Mouse (Mus musculus): ENCODE measurements around the gene Sfmbt2. TPM values are rescaled to one million over a fixed set of nuclear protein-coding genes. Genes with fewer than 3 reads are reported as not detected.

Sfmbt2 gene
- polyA plus RNA-seq, 1 experiment from 2014 or later, result 7.7 TPM

GRCm38 (mm10) chr2:10389988-10390387 lies 19.7 kb downstream of the Sfmbt2 start:
- Histone ChIP-seq H3K4me3 (replicated peaks; ENCODE audit: low read length) (no peak overlapping the region), H3K27ac (no peak overlapping the region), H3K9ac (no peak overlapping the region), H3K36me3 (replicated peaks; ENCODE audit: control insufficient read depth, insufficient read depth) (no peaks in the 10 kb centered on the region), H3K27me3 (ENCODE audit: control insufficient read depth, insufficient read depth, low read length) (no peaks in the 10 kb centered on the region), H3K4me2 (replicated peaks) (no peak overlapping the region), H3K4me1 (replicated peaks; ENCODE audit: control insufficient read depth, insufficient read depth, low read length) (no peaks in the 10 kb centered on the region), H3K9me3 (ENCODE audit: control insufficient read depth, low read length) (no peaks in the 10 kb centered on the region)
- DNase-seq (ENCODE audit: low spot score), result no peak
- 86% methylated on average over 4 of the region's 4 CpGs for WGBS
- ATAC-seq (ENCODE audit: low FRiP score), result no peak

- Histone ChIP-seq H3K4me3 (replicated peaks; ENCODE audit: low read length) (no peak overlapping the region), H3K4me2 (replicated peaks) (no peak overlapping the region), H3K9ac (no peak overlapping the region), H3K36me3 (replicated peaks; ENCODE audit: control insufficient read depth, insufficient read depth) (no peaks in the 10 kb centered on the region), H3K27ac (no peak overlapping the region), H3K4me1 (replicated peaks; ENCODE audit: control insufficient read depth, insufficient read depth, low read length) (no peaks in the 10 kb centered on the region), H3K9me3 (ENCODE audit: control insufficient read depth, low read length) (no peaks in the 10 kb centered on the region), H3K27me3 (ENCODE audit: control insufficient read depth, insufficient read depth, low read length) (no peaks in the 10 kb centered on the region)
- 18% methylated on average over 7 of the region's 7 CpGs for WGBS
- DNase-seq (ENCODE audit: low spot score) (no peak), ATAC-seq (ENCODE audit: low FRiP score) (no peak)
Observed at GRCm38 (mm10) chr2:10390791-10391190, 20.5 kb downstream of the Sfmbt2 start.

- Histone ChIP-seq H3K9me3 (ENCODE audit: control insufficient read depth, low read length) (no peaks in the 10 kb centered on the region), H3K4me1 (replicated peaks; ENCODE audit: control insufficient read depth, insufficient read depth, low read length) (no peaks in the 10 kb centered on the region), H3K4me2 (replicated peaks) (no peak overlapping the region), H3K36me3 (replicated peaks; ENCODE audit: control insufficient read depth, insufficient read depth) (no peaks in the 10 kb centered on the region), H3K4me3 (replicated peaks; ENCODE audit: low read length) (no peak overlapping the region), H3K9ac (no peak overlapping the region), H3K27me3 (ENCODE audit: control insufficient read depth, insufficient read depth, low read length) (no peaks in the 10 kb centered on the region), H3K27ac (no peak overlapping the region)
- ATAC-seq (ENCODE audit: low FRiP score), result no peak
- no peak for DNase-seq (ENCODE audit: low spot score)
- 90% methylated on average over 11 of the region's 11 CpGs for WGBS
Observed at GRCm38 (mm10) chr2:10395143-10395542, 24.8 kb downstream of the Sfmbt2 start.

GRCm38 (mm10) chr2:10397790-10398189 lies 27.5 kb downstream of the Sfmbt2 start:
- H3K27me3 ChIP-seq (ENCODE audit: control insufficient read depth, insufficient read depth, low read length), result no peaks in the 10 kb centered on the region
- no peaks in the 10 kb centered on the region for H3K36me3 ChIP-seq (replicated peaks; ENCODE audit: control insufficient read depth, insufficient read depth)
- 83% methylated on average over 9 of the region's 9 CpGs for WGBS
- H3K9ac ChIP-seq, result no peak overlapping the region
- DNase-seq (ENCODE audit: low spot score) (no peak), ATAC-seq (ENCODE audit: low FRiP score) (no peak)
- H3K27ac ChIP-seq, result no peak overlapping the region
- H3K9me3 ChIP-seq (ENCODE audit: control insufficient read depth, low read length), result no peaks in the 10 kb centered on the region
- no peaks in the 10 kb centered on the region for H3K4me1 ChIP-seq (replicated peaks; ENCODE audit: control insufficient read depth, insufficient read depth, low read length)
- no peak overlapping the region for H3K4me2 ChIP-seq (replicated peaks)
- H3K4me3 ChIP-seq (replicated peaks; ENCODE audit: low read length), result no peak overlapping the region

- Histone ChIP-seq H3K27ac (no peak overlapping the region), H3K36me3 (replicated peaks; ENCODE audit: control insufficient read depth, insufficient read depth) (no peaks in the 10 kb centered on the region), H3K27me3 (ENCODE audit: control insufficient read depth, insufficient read depth, low read length) (no peaks in the 10 kb centered on the region), H3K4me1 (replicated peaks; ENCODE audit: control insufficient read depth, insufficient read depth, low read length) (no peaks in the 10 kb centered on the region), H3K9me3 (ENCODE audit: control insufficient read depth, low read length) (no peaks in the 10 kb centered on the region), H3K4me2 (replicated peaks) (no peak overlapping the region), H3K9ac (no peak overlapping the region), H3K4me3 (replicated peaks; ENCODE audit: low read length) (no peak overlapping the region)
- DNase-seq (ENCODE audit: low spot score), result no peak
- WGBS, result 11% methylated on average over 2 of the region's 2 CpGs
- ATAC-seq (ENCODE audit: low FRiP score), result no peak
Observed at GRCm38 (mm10) chr2:10406151-10406550, 35.8 kb downstream of the Sfmbt2 start.

- no peak for ATAC-seq (ENCODE audit: low FRiP score)
- no peaks in the 10 kb centered on the region for H3K9me3 ChIP-seq (ENCODE audit: control insufficient read depth, low read length)
- WGBS, result 52% methylated on average over 13 of the region's 13 CpGs
- no peak for DNase-seq (ENCODE audit: low spot score)
- H3K4me3 ChIP-seq (replicated peaks; ENCODE audit: low read length), result no peak overlapping the region
- H3K27me3 ChIP-seq (ENCODE audit: control insufficient read depth, insufficient read depth, low read length), result no peaks in the 10 kb centered on the region
- H3K36me3 ChIP-seq (replicated peaks; ENCODE audit: control insufficient read depth, insufficient read depth), result no peaks in the 10 kb centered on the region
- H3K4me1 ChIP-seq (replicated peaks; ENCODE audit: control insufficient read depth, insufficient read depth, low read length), result no peaks in the 10 kb centered on the region
- no peak overlapping the region for H3K9ac ChIP-seq
- H3K27ac ChIP-seq, result no peak overlapping the region
- H3K4me2 ChIP-seq (replicated peaks), result no peak overlapping the region
Observed at GRCm38 (mm10) chr2:10409422-10409821, 39.1 kb downstream of the Sfmbt2 start.

GRCm38 (mm10) chr2:10410069-10410468 lies 39.8 kb downstream of the Sfmbt2 start:
- Histone ChIP-seq H3K4me1 (replicated peaks; ENCODE audit: control insufficient read depth, insufficient read depth, low read length) (no peaks in the 10 kb centered on the region), H3K9me3 (ENCODE audit: control insufficient read depth, low read length) (no peaks in the 10 kb centered on the region), H3K9ac (no peak overlapping the region), H3K4me3 (replicated peaks; ENCODE audit: low read length) (no peak overlapping the region), H3K27ac (no peak overlapping the region), H3K36me3 (replicated peaks; ENCODE audit: control insufficient read depth, insufficient read depth) (no peaks in the 10 kb centered on the region), H3K4me2 (replicated peaks) (no peak overlapping the region), H3K27me3 (ENCODE audit: control insufficient read depth, insufficient read depth, low read length) (no peaks in the 10 kb centered on the region)
- WGBS, result 81% methylated on average over 5 of the region's 5 CpGs
- ATAC-seq (ENCODE audit: low FRiP score) (no peak), DNase-seq (ENCODE audit: low spot score) (no peak)

GRCm38 (mm10) chr2:10420944-10421420 lies 50.7 kb downstream of the Sfmbt2 start:
- no peaks in the 10 kb centered on the region for H3K9me3 ChIP-seq (ENCODE audit: control insufficient read depth, low read length)
- no peaks in the 10 kb centered on the region for H3K27me3 ChIP-seq (ENCODE audit: control insufficient read depth, insufficient read depth, low read length)
- no peak overlapping the region for H3K4me2 ChIP-seq (replicated peaks)
- H3K27ac ChIP-seq, result no peak overlapping the region
- 59% methylated on average over 6 of the region's 6 CpGs for WGBS
- no peak overlapping the region for H3K4me3 ChIP-seq (replicated peaks; ENCODE audit: low read length)
- no peak for DNase-seq (ENCODE audit: low spot score)
- no peak for ATAC-seq (ENCODE audit: low FRiP score)
- no peaks in the 10 kb centered on the region for H3K36me3 ChIP-seq (replicated peaks; ENCODE audit: control insufficient read depth, insufficient read depth)
- no peak overlapping the region for H3K9ac ChIP-seq
- H3K4me1 ChIP-seq (replicated peaks; ENCODE audit: control insufficient read depth, insufficient read depth, low read length), result no peaks in the 10 kb centered on the region

- DNase-seq (ENCODE audit: low spot score) (no peak), ATAC-seq (ENCODE audit: low FRiP score) (no peak)
- H3K27ac ChIP-seq, result no peak overlapping the region
- 43% methylated on average over 9 of the region's 9 CpGs for WGBS
- H3K9ac ChIP-seq, result no peak overlapping the region
- no peaks in the 10 kb centered on the region for H3K27me3 ChIP-seq (ENCODE audit: control insufficient read depth, insufficient read depth, low read length)
- H3K4me2 ChIP-seq (replicated peaks), result no peak overlapping the region
- H3K4me1 ChIP-seq (replicated peaks; ENCODE audit: control insufficient read depth, insufficient read depth, low read length), result no peaks in the 10 kb centered on the region
- no peaks in the 10 kb centered on the region for H3K9me3 ChIP-seq (ENCODE audit: control insufficient read depth, low read length)
- no peak overlapping the region for H3K4me3 ChIP-seq (replicated peaks; ENCODE audit: low read length)
- H3K36me3 ChIP-seq (replicated peaks; ENCODE audit: control insufficient read depth, insufficient read depth), result no peaks in the 10 kb centered on the region
Observed at GRCm38 (mm10) chr2:10437290-10437689, 67.0 kb downstream of the Sfmbt2 start.

- ATAC-seq (ENCODE audit: low FRiP score), result no peak
- H3K27ac ChIP-seq, result no peak overlapping the region
- no peaks in the 10 kb centered on the region for H3K4me1 ChIP-seq (replicated peaks; ENCODE audit: control insufficient read depth, insufficient read depth, low read length)
- no peak overlapping the region for H3K9ac ChIP-seq
- no peaks in the 10 kb centered on the region for H3K9me3 ChIP-seq (ENCODE audit: control insufficient read depth, low read length)
- no peak overlapping the region for H3K4me3 ChIP-seq (replicated peaks; ENCODE audit: low read length)
- WGBS, result 70% methylated on average over 9 of the region's 9 CpGs
- DNase-seq (ENCODE audit: low spot score), result no peak
- no peaks in the 10 kb centered on the region for H3K27me3 ChIP-seq (ENCODE audit: control insufficient read depth, insufficient read depth, low read length)
- no peak overlapping the region for H3K4me2 ChIP-seq (replicated peaks)
- H3K36me3 ChIP-seq (replicated peaks; ENCODE audit: control insufficient read depth, insufficient read depth), result no peaks in the 10 kb centered on the region
Observed at GRCm38 (mm10) chr2:10441811-10442210, 71.5 kb downstream of the Sfmbt2 start.

Data from hindbrain, embryonic 14.5 days (tissue).